Mouse (Mus musculus): ENCODE data around the gene Cbarp. TPM values are rescaled to one million over a fixed set of nuclear protein-coding genes. Genes with fewer than 3 reads are reported as not detected.
A peak's percentile ranks its signal among the peaks of the same experiment; 100 is the strongest.

Gene Cbarp
- polyA plus RNA-seq, 1 experiment from 2014 or later, result 4.7 TPM

DNA sequence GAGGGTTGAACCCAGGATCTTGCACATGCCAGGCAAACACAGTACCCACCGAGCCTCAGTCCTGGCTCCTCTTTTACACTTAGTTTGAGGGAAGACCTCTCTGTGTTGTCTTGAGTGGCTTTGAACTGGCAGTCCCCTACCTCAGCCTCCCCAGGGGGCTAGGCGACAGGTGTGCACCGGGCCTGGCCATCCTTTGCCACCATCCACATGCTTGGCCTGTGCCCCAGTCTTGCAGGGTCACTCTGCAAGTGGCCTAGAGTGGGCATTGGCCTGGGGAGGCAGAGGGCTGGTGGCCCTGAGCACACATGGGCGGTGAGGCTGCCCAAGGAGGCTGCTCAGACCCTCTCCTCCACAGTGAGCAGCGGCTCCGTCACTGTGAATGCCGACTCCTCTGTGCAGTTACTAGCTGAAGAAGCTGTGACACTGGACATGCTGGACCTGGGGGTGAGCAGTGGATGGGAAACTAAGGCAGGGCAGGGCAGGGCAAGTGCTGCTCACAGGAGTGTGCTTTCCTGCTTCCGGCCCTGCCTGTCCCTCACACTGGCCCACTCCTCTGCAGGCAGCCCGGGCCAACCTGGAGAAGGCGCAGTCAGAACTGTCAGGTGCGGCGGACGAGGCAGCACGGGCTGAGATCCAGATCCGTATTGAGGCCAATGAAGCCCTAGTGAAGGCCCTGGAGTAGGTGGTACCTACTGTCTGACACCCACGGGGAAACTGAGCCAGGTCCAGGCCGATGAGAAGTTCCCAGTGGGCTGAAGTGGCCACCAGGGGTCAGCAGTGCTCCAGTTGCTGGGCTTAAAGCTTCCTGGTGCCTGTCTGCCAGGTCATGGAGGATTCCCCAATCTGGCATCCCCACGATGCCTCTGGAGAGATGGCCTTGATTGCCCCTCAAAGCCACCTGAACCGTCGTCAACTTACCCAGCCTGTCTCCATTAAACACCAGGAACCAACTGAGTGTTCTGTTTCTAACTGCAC is 4.5 kb upstream of the Cbarp start:
- Histone ChIP-seq H3K9me3 (replicated peaks; ENCODE audit: low read length) (no peaks in the 10 kb centered on the region), H3K27ac (peak overlapping the region; percentile 100; the same call in 1 of the 2 replicates), H3K4me2 (ENCODE audit: low read length) (no peak overlapping the region), H3K36me3 (ENCODE audit: insufficient read depth, low read length) (peaks cover 28% of the 10 kb centered on the region), H3K4me3 (replicated peaks; ENCODE audit: low read depth, low read length) (no peak overlapping the region), H3K9ac (ENCODE audit: low read depth, low read length) (no peak overlapping the region), H3K27me3 (ENCODE audit: insufficient read depth, low read length) (no peaks in the 10 kb centered on the region), H3K4me1 (replicated peaks; ENCODE audit: insufficient read depth, low read length) (peaks cover 16% of the 10 kb centered on the region)
- 72% methylated on average over 20 of the region's 20 CpGs for WGBS
- ATAC-seq (replicated peaks; ENCODE audit: low FRiP score, low read depth) (no peak), DNase-seq (ENCODE audit: low spot score) (peak; percentile 77)
- peak; percentile 91 for TF ChIP-seq CTCF (IDR thresholded peaks at IDR 0.05; ENCODE audit: low read depth)

DNA sequence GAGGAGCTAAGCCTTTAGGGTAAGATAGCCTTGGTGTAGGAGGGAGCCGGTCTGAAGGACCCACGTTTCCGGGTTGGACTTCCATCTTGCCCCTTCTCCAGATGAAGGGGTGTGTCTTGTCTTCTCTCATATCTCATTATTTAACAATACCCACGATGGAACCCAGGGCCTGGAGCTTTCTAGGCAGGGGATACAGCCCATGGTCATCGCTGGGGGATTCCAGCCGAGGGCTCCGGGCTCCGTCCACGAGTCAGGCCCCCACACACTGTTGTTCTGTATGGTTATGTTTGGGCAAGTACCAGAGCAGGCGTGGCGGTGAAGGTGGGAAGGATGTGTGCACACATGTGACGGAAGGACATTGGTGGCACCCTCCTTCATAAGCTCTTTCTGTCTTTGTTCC is 3.5 kb upstream of the Cbarp start:
- TF ChIP-seq CTCF (IDR thresholded peaks at IDR 0.05; ENCODE audit: low read depth), result no peak
- H3K4me1 ChIP-seq (replicated peaks; ENCODE audit: insufficient read depth, low read length), result peaks cover 19% of the 10 kb centered on the region
- no peak for DNase-seq (ENCODE audit: low spot score)

DNA sequence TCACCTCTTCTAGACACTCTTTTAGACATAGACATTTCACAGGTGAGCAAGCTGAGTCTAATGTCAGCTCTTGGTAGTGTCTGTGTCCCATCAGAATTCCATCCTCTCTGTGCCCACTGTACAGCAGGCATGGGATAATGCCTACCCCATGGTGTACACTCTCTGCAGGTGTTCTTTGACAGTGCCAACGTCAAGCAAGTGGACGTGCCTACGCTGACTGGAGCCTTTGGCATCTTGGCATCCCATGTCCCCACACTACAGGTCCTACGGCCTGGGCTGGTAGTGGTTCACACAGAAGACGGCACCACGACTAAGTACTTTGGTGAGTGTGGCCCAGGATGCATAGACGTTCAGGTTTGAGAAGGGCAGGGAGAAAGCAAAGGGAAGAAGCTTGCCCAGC is 3.0 kb upstream of the Cbarp start:
- no peak overlapping the region for H3K27ac ChIP-seq
- no peak for DNase-seq (ENCODE audit: low spot score)
- 96% methylated on average over 7 of the region's 7 CpGs for WGBS
- peaks cover 24% of the 10 kb centered on the region for H3K36me3 ChIP-seq (ENCODE audit: insufficient read depth, low read length)
- H3K9ac ChIP-seq (ENCODE audit: low read depth, low read length), result no peak overlapping the region
- ATAC-seq (replicated peaks; ENCODE audit: low FRiP score, low read depth), result no peak
- no peak overlapping the region for H3K4me2 ChIP-seq (ENCODE audit: low read length)
- no peaks in the 10 kb centered on the region for H3K27me3 ChIP-seq (ENCODE audit: insufficient read depth, low read length)
- H3K9me3 ChIP-seq (replicated peaks; ENCODE audit: low read length), result no peaks in the 10 kb centered on the region
- peaks cover 21% of the 10 kb centered on the region for H3K4me1 ChIP-seq (replicated peaks; ENCODE audit: insufficient read depth, low read length)
- no peak for TF ChIP-seq CTCF (IDR thresholded peaks at IDR 0.05; ENCODE audit: low read depth)
- H3K4me3 ChIP-seq (replicated peaks; ENCODE audit: low read depth, low read length), result no peak overlapping the region

More for the DNA sequence above, 3.5 kb upstream of the Cbarp start:
- H3K4me2 ChIP-seq (ENCODE audit: low read length), result no peak overlapping the region
- no peak for ATAC-seq (replicated peaks; ENCODE audit: low FRiP score, low read depth)
- H3K36me3 ChIP-seq (ENCODE audit: insufficient read depth, low read length), result peaks cover 24% of the 10 kb centered on the region
- no peaks in the 10 kb centered on the region for H3K27me3 ChIP-seq (ENCODE audit: insufficient read depth, low read length)
- H3K9me3 ChIP-seq (replicated peaks; ENCODE audit: low read length), result no peaks in the 10 kb centered on the region
- H3K27ac ChIP-seq, result no peak overlapping the region
- no peak overlapping the region for H3K4me3 ChIP-seq (replicated peaks; ENCODE audit: low read depth, low read length)
- WGBS, result 91% methylated on average over 12 of the region's 12 CpGs
- H3K9ac ChIP-seq (ENCODE audit: low read depth, low read length), result no peak overlapping the region

DNA sequence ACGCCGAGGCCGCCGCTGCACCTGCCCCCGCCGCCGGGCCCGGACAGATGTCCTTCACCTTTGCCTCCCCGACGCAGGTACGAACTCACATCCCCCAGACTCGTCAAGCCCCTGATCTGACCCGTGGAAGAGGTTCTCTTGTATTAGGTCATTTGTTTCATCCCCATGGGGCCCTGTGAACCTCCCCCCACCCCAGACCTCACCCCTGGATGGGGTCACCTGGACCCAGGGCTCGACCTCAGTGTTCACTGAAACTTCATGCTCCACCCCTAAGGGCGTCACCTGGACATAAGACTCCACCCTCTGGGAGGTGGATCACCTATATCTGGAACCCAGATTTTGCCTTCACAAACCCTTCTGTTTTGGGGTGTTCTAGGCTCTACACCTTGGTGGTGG is 1.9 kb upstream of the Cbarp start:
- H3K4me3 ChIP-seq (replicated peaks; ENCODE audit: low read depth, low read length), result peak overlapping the region; percentile 63
- no peak for TF ChIP-seq CTCF (IDR thresholded peaks at IDR 0.05; ENCODE audit: low read depth)
- 0% methylated on average over 15 of the region's 15 CpGs for WGBS
- peaks cover 26% of the 10 kb centered on the region for H3K4me1 ChIP-seq (replicated peaks; ENCODE audit: insufficient read depth, low read length)
- H3K9me3 ChIP-seq (replicated peaks; ENCODE audit: low read length), result no peaks in the 10 kb centered on the region
- peak overlapping the region; percentile 85 for H3K27ac ChIP-seq
- H3K36me3 ChIP-seq (ENCODE audit: insufficient read depth, low read length), result peaks cover 24% of the 10 kb centered on the region
- DNase-seq (ENCODE audit: low spot score), result no peak
- ATAC-seq (replicated peaks; ENCODE audit: low FRiP score, low read depth), result peak; percentile 1
- peak overlapping the region; percentile 87 for H3K9ac ChIP-seq (ENCODE audit: low read depth, low read length)
- H3K27me3 ChIP-seq (ENCODE audit: insufficient read depth, low read length), result no peaks in the 10 kb centered on the region
- H3K4me2 ChIP-seq (ENCODE audit: low read length), result peak overlapping the region; percentile 80

DNA sequence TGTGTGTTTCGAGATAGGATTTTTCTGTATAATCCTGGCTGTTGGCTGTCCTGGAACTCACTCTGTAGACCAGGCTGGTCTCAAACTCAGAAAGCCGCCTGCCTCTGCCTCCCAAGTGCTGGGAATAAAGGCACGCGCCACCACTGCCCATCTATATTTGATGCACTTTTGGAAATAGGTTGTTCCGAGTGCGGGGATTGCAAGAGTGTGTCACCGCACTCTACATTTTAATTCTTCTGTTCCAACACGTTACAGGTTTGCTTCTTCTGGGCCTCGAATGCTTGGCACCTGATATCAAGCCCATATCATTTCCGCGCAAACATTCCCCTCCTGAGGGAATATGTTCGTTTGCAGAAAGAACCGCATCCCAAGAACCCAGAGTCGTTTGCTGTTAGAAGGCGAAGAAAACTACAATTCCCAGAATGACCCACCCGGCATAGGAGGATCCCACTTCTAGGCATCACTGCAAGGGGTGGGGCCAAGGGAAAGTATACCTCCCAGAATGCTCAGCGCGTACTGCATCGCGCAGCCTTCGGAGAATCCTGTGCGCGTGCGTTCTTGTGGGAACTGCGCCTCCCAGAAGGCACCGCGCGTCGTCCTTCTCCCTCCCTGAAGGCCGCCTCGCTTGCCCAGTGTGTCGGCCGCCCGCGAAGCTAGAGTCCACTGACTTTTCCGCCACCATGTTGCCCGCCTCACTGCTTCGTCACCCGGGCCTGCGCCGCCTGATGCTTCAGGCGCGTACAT is 1.3 kb upstream of the Cbarp start:
- peak; percentile 82 for ATAC-seq (replicated peaks; ENCODE audit: low FRiP score, low read depth)
- Histone ChIP-seq H3K4me2 (ENCODE audit: low read length) (peak overlapping the region; percentile 80), H3K36me3 (ENCODE audit: insufficient read depth, low read length) (peaks cover 24% of the 10 kb centered on the region), H3K4me1 (replicated peaks; ENCODE audit: insufficient read depth, low read length) (peaks cover 25% of the 10 kb centered on the region), H3K27me3 (ENCODE audit: insufficient read depth, low read length) (no peaks in the 10 kb centered on the region), H3K9ac (ENCODE audit: low read depth, low read length) (peak overlapping the region; percentile 87), H3K27ac (peak overlapping the region; percentile 85), H3K4me3 (replicated peaks; ENCODE audit: low read depth, low read length) (peak overlapping the region; percentile 63), H3K9me3 (replicated peaks; ENCODE audit: low read length) (no peaks in the 10 kb centered on the region)
- WGBS, result under 1% methylated on average over 43 of the region's 43 CpGs
- 0 out of 2 replicates have a peak, but pooled peaks have one; percentile 1 for TF ChIP-seq CTCF (IDR thresholded peaks at IDR 0.05; ENCODE audit: low read depth)
- peak; percentile 100 for DNase-seq (ENCODE audit: low spot score)

DNA sequence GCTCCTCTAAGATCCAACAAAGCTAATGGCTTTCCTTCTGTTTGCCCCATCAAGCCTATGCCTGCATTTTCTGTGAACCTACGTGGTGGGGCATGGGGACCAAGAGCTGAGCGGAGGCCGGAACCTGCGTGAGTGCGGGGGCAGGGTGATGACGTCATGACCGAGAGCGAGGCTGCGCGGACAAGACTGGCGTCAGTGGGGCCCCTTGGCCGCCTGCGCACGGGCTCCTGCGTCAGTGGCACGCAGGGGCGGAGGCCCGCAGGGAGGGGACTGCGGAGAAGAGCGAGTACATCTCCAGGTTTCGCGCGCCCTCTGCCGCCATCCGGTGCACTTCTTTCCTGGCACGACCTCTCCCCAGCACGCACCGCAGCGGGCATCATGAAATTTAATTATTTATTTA is 608 bp upstream of the Cbarp start:
- 0 out of 2 replicates have a peak overlapping the region, but pooled peaks have one; percentile 40 for H3K9ac ChIP-seq (ENCODE audit: low read depth, low read length)
- WGBS, result under 1% methylated on average over 29 of the region's 29 CpGs
- TF ChIP-seq CTCF (IDR thresholded peaks at IDR 0.05; ENCODE audit: low read depth), result peak; percentile 75
- DNase-seq (ENCODE audit: low spot score), result peak; percentile 95
- peak; percentile 53 for ATAC-seq (replicated peaks; ENCODE audit: low FRiP score, low read depth)
- peak overlapping the region; percentile 63 for H3K4me3 ChIP-seq (replicated peaks; ENCODE audit: low read depth, low read length)
- H3K4me2 ChIP-seq (ENCODE audit: low read length), result peak overlapping the region; percentile 80
- H3K4me1 ChIP-seq (replicated peaks; ENCODE audit: insufficient read depth, low read length), result peaks cover 26% of the 10 kb centered on the region
- H3K36me3 ChIP-seq (ENCODE audit: insufficient read depth, low read length), result peaks cover 24% of the 10 kb centered on the region
- peak overlapping the region; percentile 85 for H3K27ac ChIP-seq
- H3K9me3 ChIP-seq (replicated peaks; ENCODE audit: low read length), result no peaks in the 10 kb centered on the region
- no peaks in the 10 kb centered on the region for H3K27me3 ChIP-seq (ENCODE audit: insufficient read depth, low read length)
